Mouse (Mus musculus) urinary bladder, adult 18-20 months (tissue): Measurements from ENCODE around the gene Nsun7.
A peak's percentile ranks its signal among the peaks of the same experiment; 100 is the strongest.

Experiments used
- DNase-seq, 2 experiments: peaks; one replicate each; pipeline ENCODE4 v3.0.0; 2022; ENCODE audit warnings: low spot score in 2 of 2, mixed read lengths in 2 of 2

Gene Nsun7

GRCm38 (mm10) chr5:66337025-66337968 is 77.6 kb downstream of the Nsun7 start:
- peak in 1 of 2 experiments; percentile 26 for DNase-seq

DNA sequence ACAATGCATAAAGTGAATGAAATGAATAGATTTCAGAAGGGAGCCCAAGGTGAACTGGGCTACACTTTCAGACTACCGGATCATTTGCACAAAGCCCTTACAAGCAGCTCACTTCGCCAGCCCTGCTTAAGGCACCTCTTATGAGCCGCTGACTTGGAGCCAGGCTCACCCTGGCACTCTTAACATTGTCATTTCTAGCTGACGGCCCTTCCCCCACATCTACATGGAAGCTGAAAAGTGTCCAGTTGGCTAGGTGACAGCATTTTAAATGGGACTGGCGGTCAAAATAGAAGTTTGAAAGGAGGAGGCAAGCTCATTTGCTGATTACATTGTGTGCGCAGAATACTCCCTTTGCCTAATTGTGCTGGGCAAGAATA is 78.3 kb downstream of the Nsun7 start:
- DNase-seq = no peak

- DNase-seq = no peak
Measured at GRCm38 (mm10) chr5:66338583-66338982, 78.9 kb downstream of the Nsun7 start.

GRCm38 (mm10) chr5:66340356-66341102 is 80.8 kb downstream of the Nsun7 start:
- DNase-seq = no peak

GRCm38 (mm10) chr5:66341848-66342247 is 82.2 kb downstream of the Nsun7 start:
- DNase-seq = no peak

DNA sequence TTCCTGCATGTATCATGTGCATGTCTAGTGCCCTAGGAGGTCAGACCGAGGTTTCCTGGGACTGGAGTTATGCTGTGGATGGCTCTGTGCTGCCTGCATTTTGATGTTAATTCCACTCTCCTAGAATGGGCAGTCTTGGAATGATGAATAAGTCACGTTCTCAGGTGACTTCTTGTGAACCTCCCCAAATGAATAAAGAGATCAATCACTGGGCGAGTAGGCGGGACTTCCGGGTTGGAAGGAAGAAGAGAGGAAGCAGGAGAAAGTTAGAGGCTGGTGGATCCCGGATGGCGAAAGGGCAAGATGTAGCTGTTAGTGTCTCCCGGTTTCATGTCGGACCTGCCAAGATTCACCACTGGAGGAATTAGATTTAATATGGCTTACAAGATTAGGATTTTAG is 82.6 kb downstream of the Nsun7 start:
- no peak for DNase-seq

- DNase-seq = no peak
Measured at GRCm38 (mm10) chr5:66344182-66344581, 84.5 kb downstream of the Nsun7 start.

DNA sequence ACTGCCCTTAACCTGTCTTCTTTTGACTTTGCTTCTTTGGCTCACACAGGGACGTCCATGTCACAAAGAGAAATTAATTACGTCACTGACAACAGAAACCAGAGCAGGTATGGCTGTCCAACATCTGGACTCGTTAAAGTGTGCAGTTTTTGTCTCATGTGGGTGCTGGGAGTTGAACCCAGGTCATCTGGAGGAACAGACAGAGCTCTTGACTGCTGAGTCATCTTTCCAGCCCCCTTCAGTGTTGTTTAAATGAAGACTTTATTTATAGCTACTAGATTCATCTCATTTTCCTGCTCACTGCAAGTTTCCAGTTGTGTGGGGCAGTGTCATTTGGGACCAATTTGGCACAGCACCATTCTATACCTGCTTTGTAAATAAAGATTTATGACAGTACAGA is 85.4 kb downstream of the Nsun7 start:
- DNase-seq = no peak

- DNase-seq = no peak
Measured at GRCm38 (mm10) chr5:66346756-66347155, 87.1 kb downstream of the Nsun7 start.
